Mouse (Mus musculus): ENCODE results near the gene Bcat1.

Gene Bcat1

GRCm38 (mm10) chr6:145075548-145076224 is at the start of gene Bcat1:
Bcat1 (minus strand) TSS chr6:145076184.
- DNase-seq (ENCODE audit: low spot score) = peak; percentile 77

GRCm38 (mm10) chr6:145125591-145126113 is 49.7 kb upstream of the Bcat1 start:
- DNase-seq (ENCODE audit: low spot score) = no peak

DNA sequence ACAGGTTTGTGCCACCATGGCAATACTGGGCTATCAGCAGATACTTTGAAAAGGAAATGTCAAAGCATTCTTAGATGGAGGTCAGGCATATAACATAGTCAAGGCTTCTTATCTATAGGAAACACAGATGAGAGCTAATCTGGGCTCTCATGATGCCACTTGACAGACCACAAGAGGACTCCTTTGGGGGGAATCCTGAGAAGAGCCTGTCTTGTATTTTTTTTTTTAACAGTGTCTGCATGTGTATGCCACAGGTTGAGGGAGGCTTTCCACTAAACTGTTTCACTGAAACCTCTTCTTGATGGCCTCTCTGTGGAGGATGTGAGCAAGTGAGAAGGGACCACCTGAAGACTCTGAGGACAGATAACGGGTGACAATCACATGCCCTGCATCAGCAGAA is 48.6 kb upstream of the Bcat1 start:
- DNase-seq (ENCODE audit: low spot score) = no peak

DNA sequence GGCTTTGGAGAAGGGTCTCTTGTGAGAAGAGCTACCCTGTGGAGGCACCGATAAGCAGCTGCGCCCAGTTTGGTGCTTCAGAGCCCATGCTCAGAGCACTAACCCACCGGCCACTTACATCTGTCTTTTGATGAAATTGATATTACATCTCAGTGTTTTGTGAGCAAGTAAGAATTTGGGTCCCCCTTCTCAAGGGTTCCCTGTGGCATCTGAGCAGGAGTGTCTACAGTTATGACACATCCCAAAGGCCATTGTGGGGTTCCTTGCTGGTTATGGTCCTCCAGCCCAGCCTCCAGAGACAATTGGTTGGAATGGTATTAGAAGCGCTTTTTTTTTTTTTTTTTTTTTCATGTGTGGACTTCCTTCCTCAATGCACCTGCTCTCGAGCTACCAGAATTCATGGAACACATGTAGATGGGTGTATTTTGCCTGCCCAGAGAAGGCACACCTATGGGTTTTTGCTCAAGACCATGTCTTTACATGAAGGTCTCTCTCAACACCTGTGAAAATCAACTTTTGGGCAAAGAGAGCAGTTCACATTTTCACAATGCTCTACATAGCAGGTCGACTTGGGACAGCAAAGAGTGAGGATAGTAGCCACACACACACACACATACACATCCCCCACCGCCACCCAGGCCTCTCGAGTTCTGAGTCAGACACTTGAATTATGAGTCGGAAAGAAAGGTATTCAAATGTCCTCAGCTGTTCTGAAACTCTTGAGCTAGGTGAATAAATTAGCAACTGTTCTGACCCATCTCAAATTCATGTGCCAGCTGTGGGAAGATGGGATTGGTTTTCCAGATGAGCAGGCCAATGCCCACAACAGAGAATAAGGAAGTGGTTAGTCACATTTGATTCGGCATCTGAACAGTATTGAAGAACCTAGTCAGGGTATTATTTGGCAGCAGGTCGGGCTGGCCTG is 47.4 kb upstream of the Bcat1 start:
- no peak for DNase-seq (ENCODE audit: low spot score)

DNA sequence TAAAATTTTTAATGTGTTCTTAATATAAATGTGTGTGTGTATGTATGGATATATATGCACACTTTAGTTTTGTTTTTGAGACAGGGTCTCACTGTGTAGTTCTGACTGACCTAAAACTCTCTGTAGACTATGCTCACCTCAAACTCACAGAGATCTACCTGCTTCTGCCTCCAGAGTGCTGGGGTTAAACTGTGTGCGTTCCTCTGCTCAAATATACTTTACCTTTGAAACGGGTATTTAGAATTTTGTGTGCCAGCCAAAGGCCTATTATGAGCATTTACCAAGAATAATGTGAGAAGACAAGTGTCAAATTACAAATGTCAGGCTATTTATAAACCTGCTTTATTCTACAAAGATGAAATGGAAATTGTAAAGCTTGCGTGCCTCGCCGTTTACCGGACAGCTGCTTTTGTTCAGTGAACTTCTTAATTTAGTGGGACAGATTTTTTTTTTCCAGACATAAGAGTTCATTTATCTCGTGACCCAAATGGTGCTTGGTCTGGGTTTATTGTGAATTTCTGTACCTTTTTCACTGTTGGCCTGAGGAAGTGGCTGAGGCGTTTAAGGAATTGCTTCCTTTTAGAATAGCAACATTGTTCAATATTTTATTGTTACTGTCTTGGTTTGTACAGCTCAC is 46.6 kb upstream of the Bcat1 start:
- DNase-seq (ENCODE audit: low spot score) = no peak

- DNase-seq (ENCODE audit: low spot score) = no peak
Observed at GRCm38 (mm10) chr6:145121590-145122420, 45.8 kb upstream of the Bcat1 start.

GRCm38 (mm10) chr6:145120787-145121589 is 45.0 kb upstream of the Bcat1 start:
- DNase-seq (ENCODE audit: low spot score) = no peak

- DNase-seq (ENCODE audit: low spot score) = no peak
Observed at GRCm38 (mm10) chr6:145120086-145120485, 44.1 kb upstream of the Bcat1 start.

- peak; percentile 34 for DNase-seq (ENCODE audit: low spot score)
Observed at GRCm38 (mm10) chr6:145116098-145116672, 40.2 kb upstream of the Bcat1 start.

DNA sequence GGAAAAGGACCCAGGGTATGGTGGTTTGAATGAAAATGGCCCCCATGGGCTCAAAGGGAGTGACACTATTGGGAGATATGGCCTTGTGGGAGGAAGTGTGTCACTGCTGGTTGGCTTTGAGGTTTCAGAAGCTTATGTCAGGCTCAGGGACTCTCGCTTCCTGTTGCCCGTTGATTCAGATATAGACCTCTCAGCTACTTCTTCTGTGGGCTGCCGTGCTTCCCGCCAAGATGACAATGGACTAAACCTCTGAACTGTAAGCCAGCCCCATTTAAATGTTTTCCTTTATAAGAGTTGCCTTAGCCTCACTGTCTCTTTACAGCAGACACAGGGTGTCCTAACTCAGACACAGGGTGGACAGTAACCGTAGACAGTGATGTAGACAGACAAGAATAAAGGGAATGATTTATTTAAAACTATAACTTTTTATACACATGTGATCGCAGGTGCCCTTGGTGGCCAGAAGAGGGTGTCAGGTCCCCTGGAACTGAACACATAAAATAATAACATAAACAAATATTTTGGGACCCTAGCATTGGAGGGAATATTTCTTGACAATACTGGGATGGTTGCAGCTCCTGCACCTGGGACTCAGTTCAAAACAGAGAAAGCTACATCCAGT is 39.6 kb upstream of the Bcat1 start, which contains the start of gene Lrmp:
TSS of gene Lrmp (plus strand) at position 178 of the 622 bp plus-strand sequence.
- DNase-seq (ENCODE audit: low spot score) = no peak

- no peak for DNase-seq (ENCODE audit: low spot score)
Observed at GRCm38 (mm10) chr6:145114561-145114960, 38.6 kb upstream of the Bcat1 start.

DNA sequence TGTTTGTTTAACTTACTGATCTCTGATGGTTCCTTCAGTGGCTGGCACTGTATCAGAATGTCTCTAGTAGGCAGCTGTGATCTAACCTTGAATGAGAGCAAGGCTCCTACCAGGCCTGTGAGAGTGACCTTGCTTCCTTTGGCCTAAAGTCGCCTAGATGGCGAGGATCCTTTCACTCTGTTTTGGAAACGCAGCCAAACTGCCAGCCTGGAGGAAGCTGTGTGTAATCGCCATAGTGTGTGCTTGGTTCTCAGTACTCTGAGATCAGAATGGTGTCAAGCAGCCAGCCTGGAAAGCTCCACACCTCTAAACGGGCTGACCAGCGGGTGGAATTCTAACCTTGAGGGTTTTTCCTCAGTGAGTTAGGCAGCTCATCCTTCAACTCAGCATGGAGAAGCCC is 36.9 kb upstream of the Bcat1 start:
- no peak for DNase-seq (ENCODE audit: low spot score)

GRCm38 (mm10) chr6:145110786-145111185 is 34.8 kb upstream of the Bcat1 start:
- DNase-seq (ENCODE audit: low spot score) = no peak

- no peak for DNase-seq (ENCODE audit: low spot score)
Observed at GRCm38 (mm10) chr6:145106163-145106842, 30.3 kb upstream of the Bcat1 start.

DNA sequence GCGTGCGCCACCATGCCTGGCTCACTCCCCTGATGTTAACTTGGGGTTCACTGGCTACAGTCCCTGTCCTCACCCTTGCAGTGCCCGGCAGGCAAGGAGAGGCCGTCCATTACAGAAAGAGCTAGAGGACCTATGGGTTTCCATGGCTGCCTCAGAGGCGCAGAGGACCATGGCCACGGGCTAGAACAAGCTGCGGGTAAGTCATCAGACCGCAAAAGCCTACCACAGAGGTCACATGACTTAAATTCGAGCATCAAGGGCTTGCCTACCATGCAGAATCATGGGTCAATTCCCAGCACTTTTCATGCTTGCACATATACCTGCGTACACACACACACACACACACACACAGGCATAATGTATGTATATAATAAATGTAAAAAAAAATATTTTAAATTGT is 29.5 kb upstream of the Bcat1 start:
- DNase-seq (ENCODE audit: low spot score) = no peak

- DNase-seq (ENCODE audit: low spot score) = no peak
Observed at GRCm38 (mm10) chr6:145104241-145104939, 28.4 kb upstream of the Bcat1 start.

- DNase-seq (ENCODE audit: low spot score) = no peak
Observed at GRCm38 (mm10) chr6:145100923-145101322, 24.9 kb upstream of the Bcat1 start.

DNA sequence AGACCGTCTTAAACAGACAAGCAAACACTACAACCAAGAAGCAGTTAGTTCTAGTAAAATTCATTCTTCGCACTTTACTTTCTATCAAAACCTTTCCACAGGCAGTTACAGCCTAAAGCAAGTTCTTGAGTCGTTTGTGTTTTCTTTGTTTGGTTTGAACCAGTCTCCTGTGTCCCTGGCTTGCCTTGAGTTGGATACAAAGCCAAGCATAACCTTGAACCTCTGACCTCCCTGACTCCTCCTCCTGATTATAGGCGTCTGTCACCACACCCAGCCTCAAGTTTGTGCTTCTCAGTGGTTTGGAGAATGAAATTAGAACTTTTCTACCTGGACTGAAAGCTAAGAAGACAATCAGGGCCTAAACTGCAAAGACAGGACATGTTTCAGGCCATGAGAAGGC is 18.4 kb upstream of the Bcat1 start:
- DNase-seq (ENCODE audit: low spot score) = no peak

Measured in retina, embryonic 14.5 days (tissue).